Mouse (Mus musculus): ENCODE measurements around the gene Esr2. TPM values are rescaled to one million over a fixed set of nuclear protein-coding genes. Genes with fewer than 3 reads are reported as not detected.

The Esr2 gene
- total and polyA plus RNA-seq, 2 experiments = not detected

DNA sequence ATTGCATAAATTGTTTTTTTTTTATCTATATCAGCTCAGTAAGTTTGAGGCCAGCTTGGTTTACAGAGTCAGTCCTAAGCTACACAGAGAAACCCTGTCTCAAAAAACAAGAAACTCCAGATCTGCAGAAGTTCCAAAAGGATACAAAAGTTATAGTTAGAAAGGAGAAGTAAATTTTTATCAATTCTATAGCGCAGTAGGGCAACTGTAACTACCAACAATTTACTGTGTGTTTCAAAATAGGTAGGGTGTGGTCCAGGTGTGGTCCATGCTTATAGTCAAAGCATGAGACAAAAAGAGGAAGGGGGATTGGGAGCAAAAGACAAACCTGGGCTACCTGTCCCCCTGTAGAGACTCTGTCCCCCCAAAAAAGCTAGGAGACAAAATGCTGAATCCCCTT is 9.4 kb upstream of the Esr2 start:
- H3K4me3 ChIP-seq (ENCODE audit: insufficient read depth, low read depth, low read length) = no peak overlapping the region
- no peak for DNase-seq (ENCODE audit: extremely low read depth, low read depth, low spot score)
- H3K79me2 ChIP-seq (ENCODE audit: control insufficient read depth, insufficient read depth, low read length) = no peaks in the 10 kb centered on the region
- H3K4me1 ChIP-seq (ENCODE audit: control insufficient read depth, insufficient read depth, low read length) = no peaks in the 10 kb centered on the region
- no peak for TF ChIP-seq POLR2A (IDR thresholded peaks at IDR 0.05; ENCODE audit: extremely low read depth, insufficient read depth, low read length)
- TF ChIP-seq CTCF (IDR thresholded peaks at IDR 0.05; ENCODE audit: low read depth, low read length) = no peak
- H3K36me3 ChIP-seq (ENCODE audit: control insufficient read depth, insufficient read depth, low read length) = no peaks in the 10 kb centered on the region
- no peak overlapping the region for H3K27ac ChIP-seq (replicated peaks; ENCODE audit: insufficient read depth, low read depth, low read length)
- H3K27me3 ChIP-seq (ENCODE audit: control insufficient read depth, insufficient read depth, low read length) = no peaks in the 10 kb centered on the region
- H3K9ac ChIP-seq (ENCODE audit: low read depth, low read length) = no peak overlapping the region
- 89% methylated on average over 1 of the region's 1 CpGs for WGBS

DNA sequence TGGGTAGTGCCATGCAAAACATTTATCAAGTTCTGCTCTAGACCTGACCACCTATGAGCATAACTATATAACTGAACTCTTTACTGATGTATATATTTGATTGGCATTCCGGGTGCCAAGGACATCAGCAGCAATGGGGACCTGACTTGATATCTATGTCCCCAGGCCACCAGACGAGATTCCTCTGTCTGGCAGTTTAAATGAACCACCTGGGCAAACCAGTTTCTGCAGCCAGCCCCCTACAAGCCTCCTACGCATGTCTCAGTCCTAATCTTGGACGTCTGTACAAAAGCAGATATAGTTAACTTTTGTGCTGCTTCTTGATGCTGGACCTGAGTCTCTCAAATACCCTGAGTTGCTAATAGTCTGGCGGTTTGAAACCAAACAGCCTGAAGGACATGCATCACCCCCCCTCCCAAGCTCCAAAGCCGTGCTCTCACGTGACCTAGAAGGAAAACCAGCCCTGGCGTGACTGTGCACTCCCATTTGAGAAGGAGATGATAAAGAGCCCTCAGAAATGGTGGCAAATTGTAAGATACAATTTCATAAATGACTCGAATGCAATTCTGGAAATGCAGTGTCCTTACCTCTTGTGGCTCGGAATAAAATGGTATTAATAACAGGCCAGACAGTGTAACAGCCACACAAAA is 8.2 kb upstream of the Esr2 start:
- H3K4me3 ChIP-seq (ENCODE audit: insufficient read depth, low read depth, low read length) = no peak overlapping the region
- TF ChIP-seq POLR2A (IDR thresholded peaks at IDR 0.05; ENCODE audit: extremely low read depth, insufficient read depth, low read length) (no peak), CTCF (IDR thresholded peaks at IDR 0.05; ENCODE audit: low read depth, low read length) (no peak)
- no peak overlapping the region for H3K27ac ChIP-seq (replicated peaks; ENCODE audit: insufficient read depth, low read depth, low read length)
- no peak for DNase-seq (ENCODE audit: extremely low read depth, low read depth, low spot score)
- H3K4me1 ChIP-seq (ENCODE audit: control insufficient read depth, insufficient read depth, low read length) = no peaks in the 10 kb centered on the region
- no peaks in the 10 kb centered on the region for H3K79me2 ChIP-seq (ENCODE audit: control insufficient read depth, insufficient read depth, low read length)
- H3K27me3 ChIP-seq (ENCODE audit: control insufficient read depth, insufficient read depth, low read length) = no peaks in the 10 kb centered on the region
- no peaks in the 10 kb centered on the region for H3K36me3 ChIP-seq (ENCODE audit: control insufficient read depth, insufficient read depth, low read length)
- no peak overlapping the region for H3K9ac ChIP-seq (ENCODE audit: low read depth, low read length)
- 77% methylated on average over 10 of the region's 10 CpGs for WGBS

DNA sequence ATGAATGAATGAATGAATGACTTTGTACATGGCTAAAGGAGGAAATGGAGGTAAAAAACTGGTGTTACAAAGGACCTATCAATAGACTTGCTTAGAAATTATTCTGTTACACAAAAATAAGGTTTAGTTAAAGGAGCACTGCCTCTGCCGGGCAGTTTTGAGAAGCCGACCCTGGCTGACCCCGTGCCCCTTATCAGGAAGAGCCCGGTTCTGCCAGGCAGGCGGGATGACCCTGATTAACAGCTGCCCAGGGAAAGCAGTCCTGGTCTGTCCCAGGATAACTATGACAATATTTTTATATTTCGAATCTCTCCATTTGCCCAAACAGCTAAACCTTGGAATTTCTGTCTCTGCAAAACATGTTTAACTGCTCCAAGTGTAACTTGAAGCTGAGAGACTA is 7.2 kb upstream of the Esr2 start:
- no peaks in the 10 kb centered on the region for H3K4me1 ChIP-seq (ENCODE audit: control insufficient read depth, insufficient read depth, low read length)
- H3K36me3 ChIP-seq (ENCODE audit: control insufficient read depth, insufficient read depth, low read length) = no peaks in the 10 kb centered on the region
- H3K4me3 ChIP-seq (ENCODE audit: insufficient read depth, low read depth, low read length) = no peak overlapping the region
- no peaks in the 10 kb centered on the region for H3K79me2 ChIP-seq (ENCODE audit: control insufficient read depth, insufficient read depth, low read length)
- WGBS = 60% methylated on average over 6 of the region's 6 CpGs
- H3K9ac ChIP-seq (ENCODE audit: low read depth, low read length) = no peak overlapping the region
- TF ChIP-seq CTCF (IDR thresholded peaks at IDR 0.05; ENCODE audit: low read depth, low read length) (no peak), POLR2A (IDR thresholded peaks at IDR 0.05; ENCODE audit: extremely low read depth, insufficient read depth, low read length) (no peak)
- no peak for DNase-seq (ENCODE audit: extremely low read depth, low read depth, low spot score)
- no peaks in the 10 kb centered on the region for H3K27me3 ChIP-seq (ENCODE audit: control insufficient read depth, insufficient read depth, low read length)
- H3K27ac ChIP-seq (replicated peaks; ENCODE audit: insufficient read depth, low read depth, low read length) = no peak overlapping the region

DNA sequence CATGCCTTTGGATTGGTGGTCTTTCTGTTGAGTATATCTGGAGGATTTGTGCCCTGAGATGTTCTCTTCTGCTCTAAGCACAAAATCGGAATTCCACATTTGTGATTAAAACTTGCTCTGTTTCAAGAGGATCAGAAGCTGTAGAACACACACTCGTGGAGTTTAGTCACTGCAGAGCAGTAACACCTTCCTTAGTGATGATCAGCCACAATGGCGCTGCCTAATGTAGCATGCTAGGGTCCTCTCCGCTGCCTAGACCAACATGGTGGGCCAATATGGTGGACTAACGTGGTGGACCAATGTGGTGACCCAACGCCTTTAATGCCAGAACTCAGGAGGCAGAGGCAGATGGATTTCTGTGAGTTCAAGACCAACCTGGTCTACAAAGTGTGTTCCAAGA is 5.8 kb upstream of the Esr2 start:
- Histone ChIP-seq H3K4me3 (ENCODE audit: insufficient read depth, low read depth, low read length) (no peak overlapping the region), H3K27ac (replicated peaks; ENCODE audit: insufficient read depth, low read depth, low read length) (no peak overlapping the region), H3K36me3 (ENCODE audit: control insufficient read depth, insufficient read depth, low read length) (no peaks in the 10 kb centered on the region), H3K9ac (ENCODE audit: low read depth, low read length) (no peak overlapping the region), H3K27me3 (ENCODE audit: control insufficient read depth, insufficient read depth, low read length) (no peaks in the 10 kb centered on the region), H3K4me1 (ENCODE audit: control insufficient read depth, insufficient read depth, low read length) (no peaks in the 10 kb centered on the region), H3K79me2 (ENCODE audit: control insufficient read depth, insufficient read depth, low read length) (no peaks in the 10 kb centered on the region)
- no peak for TF ChIP-seq POLR2A (IDR thresholded peaks at IDR 0.05; ENCODE audit: extremely low read depth, insufficient read depth, low read length)
- TF ChIP-seq CTCF (IDR thresholded peaks at IDR 0.05; ENCODE audit: low read depth, low read length) = no peak
- 90% methylated on average over 6 of the region's 6 CpGs for WGBS
- DNase-seq (ENCODE audit: extremely low read depth, low read depth, low spot score) = no peak

DNA sequence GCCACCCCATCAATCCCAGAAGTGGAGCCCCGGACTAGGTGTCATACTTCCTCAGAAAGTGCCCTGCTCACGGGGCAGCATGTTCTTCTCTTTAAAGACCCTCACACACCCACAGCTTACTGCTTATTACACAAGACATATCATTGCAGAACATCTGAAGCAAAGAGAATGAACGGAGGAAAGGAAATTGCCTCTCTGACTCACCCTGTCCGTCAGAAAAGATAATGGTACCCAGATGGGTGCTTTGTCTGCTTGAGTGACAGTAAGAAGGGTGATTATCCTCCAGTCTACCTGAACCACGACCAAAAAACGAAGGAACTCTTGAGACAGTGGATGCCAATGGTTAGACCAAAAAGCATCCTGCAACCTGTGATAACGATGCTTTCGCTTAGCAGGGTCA is 4.4 kb upstream of the Esr2 start:
- Histone ChIP-seq H3K4me3 (ENCODE audit: insufficient read depth, low read depth, low read length) (no peak overlapping the region), H3K27ac (replicated peaks; ENCODE audit: insufficient read depth, low read depth, low read length) (no peak overlapping the region), H3K36me3 (ENCODE audit: control insufficient read depth, insufficient read depth, low read length) (no peaks in the 10 kb centered on the region), H3K27me3 (ENCODE audit: control insufficient read depth, insufficient read depth, low read length) (peaks cover 3% of the 10 kb centered on the region; the same call in 1 of the 2 replicates), H3K4me1 (ENCODE audit: control insufficient read depth, insufficient read depth, low read length) (peaks cover 4% of the 10 kb centered on the region; the same call in 1 of the 2 replicates), H3K9ac (ENCODE audit: low read depth, low read length) (no peak overlapping the region), H3K79me2 (ENCODE audit: control insufficient read depth, insufficient read depth, low read length) (no peaks in the 10 kb centered on the region)
- no peak for TF ChIP-seq POLR2A (IDR thresholded peaks at IDR 0.05; ENCODE audit: extremely low read depth, insufficient read depth, low read length)
- no peak for TF ChIP-seq CTCF (IDR thresholded peaks at IDR 0.05; ENCODE audit: low read depth, low read length)
- 71% methylated on average over 8 of the region's 8 CpGs for WGBS
- no peak for DNase-seq (ENCODE audit: extremely low read depth, low read depth, low spot score)

DNA sequence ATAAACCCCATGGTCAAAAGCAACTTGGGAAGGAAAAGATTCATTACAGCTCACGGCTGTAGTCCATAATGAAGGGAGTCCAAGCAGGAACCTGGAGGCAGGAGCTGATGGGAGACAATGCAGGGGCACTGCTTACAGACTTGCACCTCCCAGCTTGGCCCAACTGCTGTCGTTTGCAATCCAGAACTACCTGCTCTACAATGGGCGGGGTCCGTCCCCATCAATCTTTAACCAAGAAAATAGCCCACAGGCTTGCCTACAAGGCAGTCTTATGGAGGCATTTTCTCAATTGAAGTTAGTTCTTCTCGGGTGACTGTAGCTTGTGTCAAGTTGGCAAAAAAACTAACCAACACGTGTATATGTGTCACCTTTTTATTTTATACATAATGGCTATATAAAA is 3.4 kb upstream of the Esr2 start:
- Histone ChIP-seq H3K9ac (ENCODE audit: low read depth, low read length) (no peak overlapping the region), H3K27ac (replicated peaks; ENCODE audit: insufficient read depth, low read depth, low read length) (no peak overlapping the region), H3K36me3 (ENCODE audit: control insufficient read depth, insufficient read depth, low read length) (no peaks in the 10 kb centered on the region), H3K4me1 (ENCODE audit: control insufficient read depth, insufficient read depth, low read length) (peaks cover 4% of the 10 kb centered on the region; the same call in 1 of the 2 replicates), H3K79me2 (ENCODE audit: control insufficient read depth, insufficient read depth, low read length) (no peaks in the 10 kb centered on the region), H3K27me3 (ENCODE audit: control insufficient read depth, insufficient read depth, low read length) (peaks cover 3% of the 10 kb centered on the region; the same call in 1 of the 2 replicates), H3K4me3 (ENCODE audit: insufficient read depth, low read depth, low read length) (no peak overlapping the region)
- no peak for TF ChIP-seq POLR2A (IDR thresholded peaks at IDR 0.05; ENCODE audit: extremely low read depth, insufficient read depth, low read length)
- no peak for TF ChIP-seq CTCF (IDR thresholded peaks at IDR 0.05; ENCODE audit: low read depth, low read length)
- 68% methylated on average over 6 of the region's 6 CpGs for WGBS
- DNase-seq (ENCODE audit: extremely low read depth, low read depth, low spot score) = no peak
